Mouse (Mus musculus) midbrain, embryonic 16.5 days (tissue): ENCODE data around the gene Pdzrn3. TPM values are rescaled to one million over a fixed set of nuclear protein-coding genes. Genes with fewer than 3 reads are reported as not detected.

Experiments
- ATAC-seq: fragments of 200-750 bp; cut with Nextera tagmentation; 2 replicates; pipeline ENCODE4 v1.8.0; 2017; ENCODE audit warnings: moderate TSS enrichment
- H3K27ac ChIP-seq: fragments of 300-500 bp; sonication (generic); 2 replicates; pipeline ENCODE4 v1.5.1; 2014; ENCODE audit warnings: mild to moderate bottlenecking, low read length, mixed read lengths
- H3K27me3 ChIP-seq: fragments of 300-500 bp; sonication (generic); 2 replicates; pipeline ENCODE4 v1.6.1; 2014; ENCODE audit warnings: low read depth, low read length, mixed read lengths; ENCODE audit not compliant: control insufficient read depth, insufficient read depth
- H3K36me3 ChIP-seq: fragments of 300-500 bp; sonication (generic); 2 replicates; pipeline ENCODE4 v1.6.1; 2014; ENCODE audit warnings: mild to moderate bottlenecking, low read length, moderate library complexity, mixed read lengths; ENCODE audit not compliant: control insufficient read depth, insufficient read depth
- H3K4me1 ChIP-seq: fragments of 300-500 bp; sonication (generic); 2 replicates; pipeline ENCODE4 v1.6.1; 2014; ENCODE audit warnings: mild to moderate bottlenecking, low read length, mixed read lengths; ENCODE audit not compliant: control insufficient read depth, insufficient read depth
- H3K4me2 ChIP-seq: fragments of 300-500 bp; sonication (generic); 2 replicates; pipeline ENCODE4 v1.6.1; 2014; ENCODE audit warnings: mild to moderate bottlenecking, low read length, mixed read lengths
- H3K4me3 ChIP-seq: fragments of 300-500 bp; sonication (generic); 2 replicates; pipeline ENCODE4 v1.5.1; 2014; ENCODE audit warnings: low read depth, mild to moderate bottlenecking, low read length, moderate library complexity, mixed read lengths
- H3K9ac ChIP-seq: fragments of 300-500 bp; sonication (generic); 2 replicates; pipeline ENCODE4 v1.6.1; 2014; ENCODE audit warnings: low read depth, low read length, mixed read lengths
- H3K9me3 ChIP-seq: fragments of 300-500 bp; sonication (generic); replicated peaks from 2 replicates; pipeline ENCODE4 v1.6.1; 2014; ENCODE audit warnings: mild to moderate bottlenecking, low read length, mixed read lengths; ENCODE audit not compliant: control insufficient read depth, poor library complexity, severe bottlenecking
- WGBS: fragments of 180-500 bp; shearing (Covaris S2); extraction: QIAGEN DNeasy Blood & Tissue Kit; methylation state at CpG from one replicate; pipeline ENCODE4 v1.1.7; 2014; 5-methylcytosine and 5-hydroxymethylcytosine counted together
- polyA plus RNA-seq: library from polyadenylated mRNA; unstranded; fragments of >200 nt; fragmentation: Nextera tagmentation; extraction: Ambion mirVana; gene quantifications from 2 replicates; pipeline ENCODE4 v1.2.1, GENCODE M21; 2015

The Pdzrn3 gene
- polyA plus RNA-seq, 1 experiment from 2014 or later: 20.3 TPM

- Histone ChIP-seq H3K9ac (peak overlapping the region; percentile 57), H3K27me3 (no peaks in the 10 kb centered on the region; the same call in 1 of the 2 replicates), H3K9me3 (no peaks in the 10 kb centered on the region), H3K36me3 (no peaks in the 10 kb centered on the region), H3K4me1 (peaks cover 29% of the 10 kb centered on the region), H3K4me3 (peak overlapping the region; percentile 47), H3K27ac (peak overlapping the region; percentile 78), H3K4me2 (peak overlapping the region; percentile 81)
- ATAC-seq: peak; percentile 78
- WGBS: 0% methylated on average over 8 of the region's 8 CpGs
These were observed 178.8 kb downstream of the Pdzrn3 start for GRCm38 (mm10) chr6:101198943-101199298.

DNA sequence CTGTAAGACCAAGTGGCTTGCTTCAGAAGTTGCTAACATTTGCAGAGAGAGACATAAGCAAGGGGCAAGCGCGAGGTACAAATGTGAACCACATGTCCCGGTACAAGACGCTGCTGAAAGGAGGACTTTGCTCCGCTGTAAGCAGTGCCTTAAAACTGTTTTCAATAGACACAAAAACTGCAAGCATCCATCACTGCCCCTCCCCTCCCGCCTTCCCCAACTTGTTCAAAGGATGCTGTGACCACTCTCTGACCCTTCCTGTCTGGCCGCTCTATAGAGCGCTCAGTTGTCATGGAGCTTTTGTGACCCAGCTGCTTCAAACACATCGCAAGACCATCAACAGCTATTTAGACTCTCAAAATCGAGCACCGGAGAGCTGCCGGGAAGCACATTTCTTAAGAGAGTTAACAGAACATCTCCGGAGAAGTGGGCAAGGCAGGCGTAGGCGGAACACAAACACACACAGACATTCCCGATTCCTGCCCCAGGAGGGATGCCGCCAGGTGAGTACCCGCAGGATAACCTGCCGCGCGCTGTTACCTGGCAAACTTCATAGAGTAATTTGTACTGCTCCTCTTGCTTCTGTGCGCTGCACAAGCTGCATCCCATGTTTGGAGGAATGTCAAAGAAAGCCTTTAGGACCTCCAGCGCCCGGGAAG, 179.3 kb downstream of the Pdzrn3 start:
- 2% methylated on average over 24 of the region's 24 CpGs for WGBS
- peak; percentile 57 for ATAC-seq
- H3K4me2 ChIP-seq: peak overlapping the region; percentile 81
- H3K36me3 ChIP-seq: no peaks in the 10 kb centered on the region
- H3K9me3 ChIP-seq: no peaks in the 10 kb centered on the region
- H3K27ac ChIP-seq: peak overlapping the region; percentile 78
- peaks cover 32% of the 10 kb centered on the region for H3K4me1 ChIP-seq
- H3K4me3 ChIP-seq: peak overlapping the region; percentile 47
- no peaks in the 10 kb centered on the region; the same call in 1 of the 2 replicates for H3K27me3 ChIP-seq
- H3K9ac ChIP-seq: peak overlapping the region; percentile 57

GRCm38 (mm10) chr6:101197642-101198041, 180.1 kb downstream of the Pdzrn3 start:
- peaks cover 32% of the 10 kb centered on the region for H3K4me1 ChIP-seq
- peak; percentile 54; the same call in 1 of the 2 replicates for ATAC-seq
- H3K9ac ChIP-seq: no peak overlapping the region
- H3K27me3 ChIP-seq: no peaks in the 10 kb centered on the region; the same call in 1 of the 2 replicates
- no peaks in the 10 kb centered on the region for H3K36me3 ChIP-seq
- H3K4me2 ChIP-seq: peak overlapping the region; percentile 81
- H3K9me3 ChIP-seq: no peaks in the 10 kb centered on the region
- no peak overlapping the region for H3K27ac ChIP-seq
- WGBS: 13% methylated on average over 5 of the region's 5 CpGs
- H3K4me3 ChIP-seq: peak overlapping the region; percentile 47

DNA sequence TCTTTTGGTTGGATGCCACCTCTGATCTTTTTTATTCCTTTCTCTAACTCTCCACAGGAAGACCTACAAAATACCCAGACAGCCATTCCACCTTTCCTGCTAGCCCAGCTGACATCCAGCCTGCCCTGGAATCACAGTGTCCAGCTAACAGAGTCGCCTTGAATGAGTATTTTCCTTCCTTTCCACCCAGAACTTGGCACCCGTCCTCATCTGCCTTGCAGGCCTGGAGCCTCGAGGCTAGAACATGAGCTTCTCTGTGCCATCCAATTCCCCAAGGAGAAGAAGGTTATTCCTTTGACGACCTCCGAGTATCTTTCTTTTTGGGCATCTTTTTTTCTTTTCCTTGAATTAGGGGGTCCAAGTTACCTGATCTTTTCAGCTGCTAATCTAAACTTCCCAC, 181.8 kb downstream of the Pdzrn3 start:
- WGBS: 67% methylated on average over 5 of the region's 5 CpGs
- Histone ChIP-seq H3K36me3 (no peaks in the 10 kb centered on the region), H3K4me1 (peaks cover 32% of the 10 kb centered on the region), H3K4me2 (peak overlapping the region; percentile 26), H3K27ac (no peak overlapping the region), H3K4me3 (no peak overlapping the region), H3K27me3 (no peaks in the 10 kb centered on the region), H3K9ac (no peak overlapping the region), H3K9me3 (no peaks in the 10 kb centered on the region)
- no peak for ATAC-seq

GRCm38 (mm10) chr6:101194386-101194925, 183.2 kb downstream of the Pdzrn3 start:
- peak overlapping the region; percentile 34 for H3K4me2 ChIP-seq
- H3K36me3 ChIP-seq: 0 out of 2 replicates have a peak, but pooled peaks cover 2% of the 10 kb centered on the region
- WGBS: 40% methylated on average over 8 of the region's 8 CpGs
- H3K27me3 ChIP-seq: no peaks in the 10 kb centered on the region
- no peak for ATAC-seq
- peaks cover 23% of the 10 kb centered on the region; the same call in 1 of the 2 replicates for H3K4me1 ChIP-seq
- no peak overlapping the region for H3K9ac ChIP-seq
- H3K4me3 ChIP-seq: no peak overlapping the region
- no peaks in the 10 kb centered on the region for H3K9me3 ChIP-seq
- H3K27ac ChIP-seq: no peak overlapping the region

DNA sequence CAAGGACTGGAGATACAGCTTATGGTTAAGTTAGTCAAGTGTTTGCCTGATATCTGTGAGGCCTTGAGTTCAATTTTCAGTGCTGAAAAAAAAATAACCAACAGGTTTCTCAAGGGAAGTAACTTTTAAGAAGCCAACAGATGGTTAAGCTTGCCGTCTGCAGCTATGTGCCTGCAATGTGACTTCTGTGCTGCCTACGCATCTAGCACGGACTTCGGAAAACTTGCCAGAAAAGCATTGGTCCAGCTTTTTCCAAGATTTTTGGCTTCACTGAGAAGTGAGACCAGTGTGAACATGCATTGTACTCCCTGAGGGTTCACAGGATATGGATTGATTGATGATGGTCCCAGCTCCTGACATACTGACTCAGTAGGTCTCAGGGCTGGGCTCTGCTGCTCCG, 186.1 kb downstream of the Pdzrn3 start:
- Histone ChIP-seq H3K9ac (no peak overlapping the region), H3K36me3 (0 out of 2 replicates have a peak, but pooled peaks cover 2% of the 10 kb centered on the region)
- WGBS: 91% methylated on average over 5 of the region's 5 CpGs

DNA sequence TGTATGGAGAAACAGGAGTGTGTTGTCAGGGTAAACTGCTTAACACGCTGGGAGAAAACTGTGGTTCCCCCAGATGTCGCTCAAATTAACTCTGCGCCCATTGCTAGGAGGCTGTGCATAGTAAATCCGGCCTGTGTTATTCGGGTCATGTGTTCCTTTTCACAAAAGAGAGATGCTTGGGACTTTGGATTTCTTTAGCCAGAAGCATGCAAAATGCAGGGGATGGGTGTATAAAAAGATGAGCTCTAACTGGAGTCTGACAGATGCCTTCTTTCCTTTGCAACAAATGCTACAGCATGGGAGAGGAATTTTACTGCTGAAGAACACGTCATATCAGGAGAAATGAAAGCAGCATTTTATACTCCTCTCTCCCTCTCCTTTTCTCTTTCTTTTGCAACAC, 190.4 kb downstream of the Pdzrn3 start:
- no peaks in the 10 kb centered on the region for H3K9me3 ChIP-seq
- no peak overlapping the region for H3K4me3 ChIP-seq
- WGBS: 65% methylated on average over 6 of the region's 6 CpGs
- no peak for ATAC-seq
- 0 out of 2 replicates have a peak, but pooled peaks cover 2% of the 10 kb centered on the region for H3K36me3 ChIP-seq
- H3K9ac ChIP-seq: no peak overlapping the region
- H3K27me3 ChIP-seq: no peaks in the 10 kb centered on the region
- H3K4me2 ChIP-seq: no peak overlapping the region
- H3K4me1 ChIP-seq: no peaks in the 10 kb centered on the region
- no peak overlapping the region for H3K27ac ChIP-seq

More for the DNA sequence above, 186.1 kb downstream of the Pdzrn3 start:
- no peak for ATAC-seq
- Histone ChIP-seq H3K4me3 (no peak overlapping the region), H3K9me3 (no peaks in the 10 kb centered on the region), H3K4me1 (peaks cover 15% of the 10 kb centered on the region; the same call in 1 of the 2 replicates), H3K27ac (no peak overlapping the region), H3K27me3 (no peaks in the 10 kb centered on the region), H3K4me2 (no peak overlapping the region)

GRCm38 (mm10) chr6:101186887-101187286, 190.8 kb downstream of the Pdzrn3 start:
- no peaks in the 10 kb centered on the region for H3K27me3 ChIP-seq
- no peak overlapping the region for H3K9ac ChIP-seq
- H3K9me3 ChIP-seq: no peaks in the 10 kb centered on the region
- ATAC-seq: no peak
- 0 out of 2 replicates have a peak, but pooled peaks cover 2% of the 10 kb centered on the region for H3K36me3 ChIP-seq
- H3K4me1 ChIP-seq: no peaks in the 10 kb centered on the region
- WGBS: 88% methylated on average over 3 of the region's 3 CpGs
- H3K27ac ChIP-seq: no peak overlapping the region
- no peak overlapping the region for H3K4me2 ChIP-seq
- no peak overlapping the region for H3K4me3 ChIP-seq

GRCm38 (mm10) chr6:101184103-101184785, 193.5 kb downstream of the Pdzrn3 start:
- Histone ChIP-seq H3K4me3 (no peak overlapping the region), H3K27me3 (no peaks in the 10 kb centered on the region), H3K9ac (no peak overlapping the region), H3K4me1 (no peaks in the 10 kb centered on the region), H3K36me3 (no peaks in the 10 kb centered on the region), H3K4me2 (no peak overlapping the region), H3K9me3 (no peaks in the 10 kb centered on the region), H3K27ac (no peak overlapping the region)
- ATAC-seq: no peak
- 52% methylated on average over 10 of the region's 10 CpGs for WGBS
